Comparison of ENCODE assay signal across 25 mouse cellular contexts in genomic region chr9:77452046-77452807, GRCm38 (mm10).
DNase-seq lines count a peak whose midpoint lies in the region; ATAC-seq and TF ChIP-seq lines count a peak whose summit lies in the region.
"Had no signal": no experiment of that assay in that cellular context is flagged by ENCODE, and none has a peak within 500 bp of the region (broad histone marks: within the 10 kb centered on the region; RNA-seq: fewer than 3 reads in every experiment).

No protein-coding gene starts in this region.

- peaks cover 39% of the 10 kb centered on the region; the same call in 1 of the 2 replicates for H3K36me3 ChIP-seq in heart, embryonic 10.5 days
- H3K36me3 ChIP-seq in heart, adult 2 months (ENCODE audit: control insufficient read depth, insufficient read depth, low read length) = no peaks in the 10 kb centered on the region
- peaks cover 31% of the 10 kb centered on the region for H3K36me3 ChIP-seq in forebrain, embryonic 12.5 days (replicated peaks)
- H3K36me3 ChIP-seq in forebrain, embryonic 16.5 days (ENCODE audit: control insufficient read depth, insufficient read depth) = no peaks in the 10 kb centered on the region
- H3K36me3 ChIP-seq: intestine, embryonic 15.5 days had no signal

- no peaks in the 10 kb centered on the region for H3K9me3 ChIP-seq in heart, embryonic 10.5 days
- no peaks in the 10 kb centered on the region for H3K9me3 ChIP-seq in forebrain, embryonic 12.5 days
- H3K9me3 ChIP-seq in forebrain, embryonic 16.5 days (ENCODE audit: control insufficient read depth, low read length) = no peaks in the 10 kb centered on the region
- H3K9me3 ChIP-seq: embryonic facial prominence, embryonic 15.5 days; heart, embryonic 15.5 days; hindbrain, embryonic 10.5 days; intestine, embryonic 15.5 days had no signal

- DNase-seq in heart, embryonic 10.5 days (ENCODE audit: low spot score) = no peak
- no peak for DNase-seq in heart, adult 2 months
- peak; percentile 82 for DNase-seq in brain, embryonic 14.5 days (ENCODE audit: low read depth)
- DNase-seq in adrenal gland, postnatal 25 days = no peak
- no peak for DNase-seq in ovary, postnatal 10 days (ENCODE audit: low spot score)
- DNase-seq in heart, postnatal 25 days (ENCODE audit: low spot score) = no peak
- DNase-seq: adrenal gland, postnatal 14 days; cerebellum, adult 2 months; cerebellum, postnatal 10 days; embryo, embryonic 11 days; gastrocnemius, adult 2 months; gastrocnemius, postnatal 36 days; heart, adult 11 months; heart, postnatal 14 days; kidney, adult 2 months had no signal

- no peak overlapping the region for H3K4me2 ChIP-seq in forebrain, embryonic 12.5 days
- no peak overlapping the region for H3K4me2 ChIP-seq in forebrain, embryonic 16.5 days (ENCODE audit: low read length)
- H3K4me2 ChIP-seq: embryonic facial prominence, embryonic 15.5 days; heart, embryonic 11.5 days; heart, embryonic 15.5 days; hindbrain, embryonic 14.5 days; intestine, embryonic 15.5 days had no signal

- peak overlapping the region; percentile 62 for H3K27ac ChIP-seq in heart, embryonic 10.5 days
- H3K27ac ChIP-seq in heart, adult 2 months = no peak overlapping the region
- H3K27ac ChIP-seq in forebrain, embryonic 12.5 days = 0 out of 2 replicates have a peak overlapping the region, but pooled peaks have one; percentile 25
- no peak overlapping the region for H3K27ac ChIP-seq in forebrain, embryonic 16.5 days (ENCODE audit: low read length)
- H3K27ac ChIP-seq: embryonic facial prominence, embryonic 15.5 days; gastrocnemius, adult 2 months; heart, embryonic 15.5 days; hindbrain, embryonic 10.5 days; hindbrain, embryonic 14.5 days; intestine, embryonic 15.5 days had no signal

- H3K27me3 ChIP-seq in heart, embryonic 10.5 days (ENCODE audit: insufficient read depth, poor library complexity, severe bottlenecking) = no peaks in the 10 kb centered on the region
- no peaks in the 10 kb centered on the region for H3K27me3 ChIP-seq in heart, adult 2 months (ENCODE audit: control insufficient read depth, insufficient read depth, low read length)
- H3K27me3 ChIP-seq in forebrain, embryonic 12.5 days = 0 out of 2 replicates have a peak, but pooled peaks cover 2% of the 10 kb centered on the region
- H3K27me3 ChIP-seq in forebrain, embryonic 16.5 days (replicated peaks; ENCODE audit: control insufficient read depth, insufficient read depth, low read length) = no peaks in the 10 kb centered on the region
- H3K27me3 ChIP-seq: embryonic facial prominence, embryonic 15.5 days; heart, embryonic 15.5 days; intestine, embryonic 15.5 days; Patski had no signal

- H3K79me2 ChIP-seq in heart, adult 2 months (replicated peaks; ENCODE audit: control insufficient read depth, insufficient read depth, low read length) = no peaks in the 10 kb centered on the region

- H3K4me1 ChIP-seq in heart, embryonic 10.5 days = peaks cover 13% of the 10 kb centered on the region
- H3K4me1 ChIP-seq in heart, adult 2 months (ENCODE audit: control insufficient read depth, insufficient read depth, low read length) = no peaks in the 10 kb centered on the region
- H3K4me1 ChIP-seq in forebrain, embryonic 12.5 days = peaks cover 28% of the 10 kb centered on the region
- peaks cover 17% of the 10 kb centered on the region for H3K4me1 ChIP-seq in forebrain, embryonic 16.5 days (replicated peaks; ENCODE audit: control insufficient read depth, insufficient read depth, low read length)
- H3K4me1 ChIP-seq: embryonic facial prominence, embryonic 15.5 days; intestine, embryonic 15.5 days had no signal

- no peak for TF ChIP-seq EP300 in heart, adult 2 months (IDR thresholded peaks at IDR 0.05; ENCODE audit: insufficient read depth, low read depth, low read length)

- intact Hi-C loops in heart, adult 2 months (cut with DNase I) = no loop called here
- intact Hi-C loops in heart, postnatal 25 days (cut with DNase I) = no loop called here

- H3K4me3 ChIP-seq in heart, embryonic 10.5 days = no peak overlapping the region
- H3K4me3 ChIP-seq in heart, adult 2 months = no peak overlapping the region
- no peak overlapping the region for H3K4me3 ChIP-seq in forebrain, embryonic 12.5 days (replicated peaks)
- H3K4me3 ChIP-seq in forebrain, embryonic 16.5 days (replicated peaks; ENCODE audit: low read length) = no peak overlapping the region
- H3K4me3 ChIP-seq: embryonic facial prominence, embryonic 15.5 days; gastrocnemius, adult 2 months; heart, embryonic 15.5 days; hindbrain, embryonic 10.5 days; intestine, embryonic 15.5 days had no signal

- peak; percentile 36; the same call in 1 of the 2 replicates for ATAC-seq in forebrain, embryonic 12.5 days (ENCODE audit: low FRiP score)
- ATAC-seq in forebrain, embryonic 16.5 days = peak; percentile 78
- ATAC-seq: activated CD4-positive, CD25-positive, alpha-beta regulatory T cell, adult 4 months; intestine, embryonic 15.5 days; Patski had no signal

- no peak for TF ChIP-seq POLR2A in heart, adult 2 months (IDR thresholded peaks at IDR 0.05; ENCODE audit: insufficient read depth, low read depth, low read length)
- TF ChIP-seq POLR2A in brain, embryonic 14.5 days (IDR thresholded peaks at IDR 0.05; ENCODE audit: borderline replicate concordance, extremely low read depth, insufficient read depth, insufficient read length, poor library complexity, severe bottlenecking) = no peak

- 70% methylated on average over 12 of the region's 12 CpGs for WGBS in heart, embryonic 10.5 days
- 76% methylated on average over 12 of the region's 12 CpGs for WGBS in heart, adult 2 months
- 44% methylated on average over 12 of the region's 12 CpGs for WGBS in forebrain, embryonic 12.5 days
- 25% methylated on average over 12 of the region's 12 CpGs for WGBS in forebrain, embryonic 16.5 days

- no peak for TF ChIP-seq CTCF in heart, adult 2 months (IDR thresholded peaks at IDR 0.05)
- TF ChIP-seq CTCF in brain, embryonic 14.5 days (IDR thresholded peaks at IDR 0.05; ENCODE audit: borderline replicate concordance, extremely low read depth, insufficient read depth, insufficient read length) = no peak

- no peak overlapping the region for H3K9ac ChIP-seq in heart, adult 2 months (ENCODE audit: low read depth, low read length)
- H3K9ac ChIP-seq in forebrain, embryonic 12.5 days = no peak overlapping the region
- no peak overlapping the region for H3K9ac ChIP-seq in forebrain, embryonic 16.5 days (replicated peaks; ENCODE audit: low read depth, low read length)
- H3K9ac ChIP-seq: embryonic facial prominence, embryonic 15.5 days; heart, embryonic 15.5 days; hindbrain, embryonic 14.5 days; intestine, embryonic 15.5 days had no signal

Comparison
In these comparisons a context has a peak if more than half of its experiments do, and no peak if none do; other contexts are left out.
1. H3K27ac ChIP-seq: peak in heart, embryonic 10.5 days (single experiment) and forebrain, embryonic 12.5 days (single experiment); none in heart, adult 2 months (single experiment) and forebrain, embryonic 16.5 days (single experiment).